Comparison of ENCODE assay signal across 19 mouse cellular contexts in genomic region chr15:101239821-101240220, GRCm38 (mm10). TPM values are rescaled to one million over a fixed set of nuclear protein-coding genes. Genes with fewer than 3 reads are reported as not detected.
DNase-seq lines count a peak whose midpoint lies in the region; ATAC-seq and TF ChIP-seq lines count a peak whose summit lies in the region.
"Had no signal": no experiment of that assay in that cellular context is flagged by ENCODE, and none has a peak within 500 bp of the region (broad histone marks: within the 10 kb centered on the region; RNA-seq: fewer than 3 reads in every experiment).

No protein-coding gene starts in this region.

- H3K36me3 ChIP-seq in heart, adult 2 months (ENCODE audit: control insufficient read depth, insufficient read depth, low read length) = no peaks in the 10 kb centered on the region
- H3K36me3 ChIP-seq: embryonic facial prominence, embryonic 15.5 days; limb, embryonic 13.5 days; liver, embryonic 12.5 days; midbrain, embryonic 12.5 days had no signal

- ATAC-seq in cerebellum, adult (ENCODE audit: insufficient number of reproducible peaks, low FRiP score, low TSS enrichment) = no peak
- ATAC-seq in megakaryocyte progenitor cell, adult 5-6 weeks (replicated peaks; ENCODE audit: poor library complexity) = no peak

- no peak for TF ChIP-seq CTCF in heart, adult 2 months (IDR thresholded peaks at IDR 0.05)
- TF ChIP-seq CTCF in layer of hippocampus, adult 2 months (conservative IDR thresholded peaks at IDR 0.05) = no peak

- TF ChIP-seq POLR2A in heart, adult 2 months (IDR thresholded peaks at IDR 0.05; ENCODE audit: insufficient read depth, low read depth, low read length) = no peak

- no peak for TF ChIP-seq EP300 in heart, adult 2 months (IDR thresholded peaks at IDR 0.05; ENCODE audit: insufficient read depth, low read depth, low read length)

- intact Hi-C loops in heart, adult 2 months (cut with DNase I) = loop anchor here (1.0 kb wide), 1 partner anchor 75 kb away; no protein-coding TSS in a partner anchor

- WGBS in heart, adult 2 months = 68% methylated on average over 8 of the region's 8 CpGs

- H3K27me3 ChIP-seq in heart, adult 2 months (ENCODE audit: control insufficient read depth, insufficient read depth, low read length) = no peaks in the 10 kb centered on the region
- H3K27me3 ChIP-seq: embryonic facial prominence, embryonic 15.5 days had no signal

- H3K4me1 ChIP-seq in heart, adult 2 months (ENCODE audit: control insufficient read depth, insufficient read depth, low read length) = no peaks in the 10 kb centered on the region; the same call in 1 of the 2 replicates

- H3K9ac ChIP-seq in heart, adult 2 months (ENCODE audit: low read depth, low read length) = no peak overlapping the region
- H3K9ac ChIP-seq: liver, embryonic 12.5 days had no signal

- no peaks in the 10 kb centered on the region for H3K79me2 ChIP-seq in heart, adult 2 months (replicated peaks; ENCODE audit: control insufficient read depth, insufficient read depth, low read length)

- H3K27ac ChIP-seq in heart, adult 2 months = no peak overlapping the region
- H3K27ac ChIP-seq in layer of hippocampus, adult 2 months = peak overlapping the region; percentile 82
- H3K27ac ChIP-seq: hindbrain, postnatal 0 days; limb, embryonic 13.5 days; liver, embryonic 12.5 days; midbrain, embryonic 12.5 days had no signal

- no peak overlapping the region for H3K4me3 ChIP-seq in heart, adult 2 months
- H3K4me3 ChIP-seq in layer of hippocampus, adult 2 months = no peak overlapping the region

- peak; percentile 51 for DNase-seq in cerebellum, adult 11-12 months
- peak; percentile 31 to 46 for DNase-seq in heart, adult 2 months
- no peak for DNase-seq in heart, adult 9 months (ENCODE audit: low spot score in 2 of 2)
- peak in 1 of 2 experiments; percentile 8 for DNase-seq in layer of hippocampus, adult 2 months (ENCODE audit: low spot score in 2 of 2)
- DNase-seq in layer of hippocampus, adult 18-20 months (ENCODE audit: low spot score in 2 of 2) = no peak
- peak; percentile 45 for DNase-seq in ZHBTc4 (ENCODE audit: low read depth, low spot score)
- DNase-seq: adrenal gland, adult 8-10 months; kidney, adult 18-20 months; layer of hippocampus, postnatal 36 days; lung, adult 18-20 months had no signal

RNA-seq across cellular contexts. Expression of gene Nr4a1, which starts 14.2 kb away (rescaled TPM):
- 10 to 100 TPM; 12.1 to 45.3 TPM for total RNA-seq in heart, adult 2 months (2021)
- 17.0 and 23.8 TPM in 2 replicates for polyA plus RNA-seq in heart, adult 2 months (2012; rRNA removed)
- total RNA-seq in layer of hippocampus, adult 2 months (2021) = 10 to 100 TPM; 39.8 to 54.8 TPM
- total RNA-seq in layer of hippocampus, adult 18-20 months (2021) = 100 to 1,000 TPM in 1 of 2 experiments, 10 to 100 TPM in 1; 87.1 to 105 TPM
- total RNA-seq in megakaryocyte progenitor cell, adult 5-6 weeks (2015) = 6.5 and 11.3 TPM in 2 replicates
- 7.1 and 7.9 TPM in 2 replicates for total RNA-seq in megakaryocyte progenitor cell, adult 5-6 weeks (2017)

RNA-seq across cellular contexts. Expression of gene Grasp, which starts 15.8 kb away (rescaled TPM):
- total RNA-seq in heart, adult 2 months (2021) = 10 to 100 TPM; 10.9 to 11.5 TPM
- polyA plus RNA-seq in heart, adult 2 months (2012; rRNA removed) = 7.4 and 7.6 TPM in 2 replicates
- total RNA-seq in layer of hippocampus, adult 2 months (2021) = 10 to 100 TPM; 79.5 to 82.7 TPM
- 10 to 100 TPM; 75.9 to 86.7 TPM for total RNA-seq in layer of hippocampus, adult 18-20 months (2021)
- 0.98 and 1.1 TPM in 2 replicates for total RNA-seq in megakaryocyte progenitor cell, adult 5-6 weeks (2015)
- total RNA-seq in megakaryocyte progenitor cell, adult 5-6 weeks (2017) = 1.00 and 1.1 TPM in 2 replicates

RNA-seq across cellular contexts. Expression of gene Atg101, which starts 44.3 kb away (rescaled TPM):
- total RNA-seq in heart, adult 2 months (2021) = 10 to 100 TPM; 21.2 to 22.4 TPM
- 26.4 and 29.3 TPM in 2 replicates for polyA plus RNA-seq in heart, adult 2 months (2012; rRNA removed)
- total RNA-seq in layer of hippocampus, adult 2 months (2021) = 10 to 100 TPM; 50.6 to 53.3 TPM
- total RNA-seq in layer of hippocampus, adult 18-20 months (2021) = 10 to 100 TPM; 53.2 to 57.5 TPM
- 7.9 and 13.1 TPM in 2 replicates for total RNA-seq in megakaryocyte progenitor cell, adult 5-6 weeks (2015)
- total RNA-seq in megakaryocyte progenitor cell, adult 5-6 weeks (2017) = 58.6 and 63.5 TPM in 2 replicates

RNA-seq across cellular contexts. Expression of gene 6030408B16Rik, which starts 53.2 kb away (rescaled TPM):
- total RNA-seq in heart, adult 2 months (2021) = 1 to 10 TPM in 1 of 2 experiments, under 1 TPM in 1; 0.70 to 1.1 TPM
- 2.5 and 6.3 TPM in 2 replicates for polyA plus RNA-seq in heart, adult 2 months (2012; rRNA removed)
- total RNA-seq in layer of hippocampus, adult 2 months (2021) = under 1 TPM in 1 of 2 experiments, not detected in 1; 0.54 TPM
- under 1 TPM; 0.27 to 0.66 TPM for total RNA-seq in layer of hippocampus, adult 18-20 months (2021)
- total RNA-seq in megakaryocyte progenitor cell, adult 5-6 weeks (2015) = not detected in 2 replicates
- not detected in 2 replicates for total RNA-seq in megakaryocyte progenitor cell, adult 5-6 weeks (2017)
- total RNA-seq: common myeloid progenitor, adult 5-6 weeks; hindbrain, postnatal 0 days had no signal
- polyA plus RNA-seq: CD4-positive, CD25-positive, alpha-beta regulatory T cell, adult 4 months had no signal

Comparison
In these comparisons a context has a peak if more than half of its experiments do, and no peak if none do; other contexts are left out.
1. DNase-seq: peak in cerebellum, adult 11-12 months (single experiment), heart, adult 2 months (2 of 2) and ZHBTc4 (single experiment); none in heart, adult 9 months (0 of 2) and layer of hippocampus, adult 18-20 months (0 of 2).
2. RNA of gene Grasp, which starts 15.8 kb away (total RNA-seq): 75.9 to 86.7 TPM in layer of hippocampus, adult 18-20 months and 79.5 to 82.7 TPM in layer of hippocampus, adult 2 months; 10.9 to 11.5 TPM in heart, adult 2 months and 0.98 to 1.1 TPM in megakaryocyte progenitor cell, adult 5-6 weeks; every median in the first group is over 4 times any median in the second.